Comparison of ENCODE assay signal across 8 mouse cellular contexts in genomic region chr1:170644255-170645205, GRCm38 (mm10). TPM values are rescaled to one million over a fixed set of nuclear protein-coding genes. Genes with fewer than 3 reads are reported as not detected.
DNase-seq lines count a peak whose midpoint lies in the region; ATAC-seq and TF ChIP-seq lines count a peak whose summit lies in the region.

TSS of gene Olfml2b (plus strand) at chr1:170644532.

- no peaks in the 10 kb centered on the region for H3K9me3 ChIP-seq in heart, embryonic 11.5 days (replicated peaks; ENCODE audit: control insufficient read depth, low read length)
- peaks cover 5% of the 10 kb centered on the region; the same call in 1 of the 2 replicates for H3K9me3 ChIP-seq in kidney, embryonic 16.5 days (ENCODE audit: low read length)
- H3K9me3 ChIP-seq in midbrain, postnatal 0 days (ENCODE audit: low read length): no peaks in the 10 kb centered on the region

- no peak for TF ChIP-seq CTCF in midbrain, postnatal 0 days (IDR thresholded peaks at IDR 0.05)

- no peaks in the 10 kb centered on the region for H3K36me3 ChIP-seq in heart, embryonic 11.5 days (ENCODE audit: control insufficient read depth, insufficient read depth, low read length)
- H3K36me3 ChIP-seq in kidney, embryonic 16.5 days (ENCODE audit: insufficient read depth, low read length): no peaks in the 10 kb centered on the region
- no peaks in the 10 kb centered on the region for H3K36me3 ChIP-seq in midbrain, postnatal 0 days (ENCODE audit: insufficient read depth, low read length)
- H3K36me3 ChIP-seq in splenic B cell, adult 2 months (ENCODE audit: control insufficient read depth, insufficient read depth, low read length, poor library complexity, severe bottlenecking): no peaks in the 10 kb centered on the region

- peak within 1 kb of the TSS; percentile 86 for H3K9ac ChIP-seq in heart, embryonic 11.5 days (ENCODE audit: low read depth, low read length)
- H3K9ac ChIP-seq in kidney, embryonic 16.5 days (replicated peaks; ENCODE audit: low read length): peak within 1 kb of the TSS; percentile 72
- H3K9ac ChIP-seq in midbrain, postnatal 0 days (replicated peaks; ENCODE audit: low read length, poor library complexity, severe bottlenecking): peak within 1 kb of the TSS; percentile 34

- H3K27me3 ChIP-seq in heart, embryonic 11.5 days (ENCODE audit: control insufficient read depth, insufficient read depth, low read length): no peaks in the 10 kb centered on the region
- peaks cover 3% of the 10 kb centered on the region; the same call in 1 of the 2 replicates for H3K27me3 ChIP-seq in kidney, embryonic 16.5 days (ENCODE audit: insufficient read depth, low read length)
- H3K27me3 ChIP-seq in midbrain, postnatal 0 days (ENCODE audit: insufficient read depth, low read length): no peaks in the 10 kb centered on the region
- H3K27me3 ChIP-seq in splenic B cell, adult 2 months (ENCODE audit: control insufficient read depth, insufficient read depth, low read length, poor library complexity, severe bottlenecking): no peaks in the 10 kb centered on the region

- peak within 1 kb of the TSS; percentile 59 for H3K4me3 ChIP-seq in heart, embryonic 11.5 days (ENCODE audit: low read depth, low read length)
- peak within 1 kb of the TSS; percentile 61 for H3K4me3 ChIP-seq in kidney, embryonic 16.5 days (ENCODE audit: low read length)
- peak within 1 kb of the TSS; percentile 50 for H3K4me3 ChIP-seq in midbrain, postnatal 0 days (ENCODE audit: low read depth, low read length)

- 13% methylated on average over 50 of the region's 51 CpGs for WGBS in heart, embryonic 11.5 days (ENCODE audit: insufficient replicate concordance)
- WGBS in kidney, embryonic 16.5 days: 12% methylated on average over 51 of the region's 51 CpGs
- WGBS in midbrain, postnatal 0 days: 14% methylated on average over 51 of the region's 51 CpGs

- H3K4me2 ChIP-seq in heart, embryonic 11.5 days: peak within 1 kb of the TSS; percentile 80
- peak within 1 kb of the TSS; percentile 89 for H3K4me2 ChIP-seq in kidney, embryonic 16.5 days (replicated peaks; ENCODE audit: low read depth, low read length)
- peak within 1 kb of the TSS; percentile 72 for H3K4me2 ChIP-seq in midbrain, postnatal 0 days (ENCODE audit: low read depth, low read length, poor library complexity, severe bottlenecking)

- ATAC-seq in CD4-positive, CD25-positive, alpha-beta regulatory T cell, adult 4 months: no peak
- ATAC-seq in erythroid progenitor cell, adult 5-6 weeks (replicated peaks; ENCODE audit: low FRiP score, poor library complexity, severe bottlenecking): peak; percentile 46
- peak; percentile 94 for ATAC-seq in heart, embryonic 11.5 days (replicated peaks; ENCODE audit: insufficient number of reproducible peaks, low FRiP score, low TSS enrichment)
- peak; percentile 98 for ATAC-seq in kidney, embryonic 16.5 days (ENCODE audit: low FRiP score, low TSS enrichment)
- ATAC-seq in midbrain, postnatal 0 days (ENCODE audit: low FRiP score): peak; percentile 93

- peaks cover 23% of the 10 kb centered on the region for H3K4me1 ChIP-seq in heart, embryonic 11.5 days (ENCODE audit: control insufficient read depth, insufficient read depth, low read length)
- H3K4me1 ChIP-seq in kidney, embryonic 16.5 days (ENCODE audit: insufficient read depth, low read length): peaks cover 11% of the 10 kb centered on the region
- peaks cover 10% of the 10 kb centered on the region; the same call in 1 of the 2 replicates for H3K4me1 ChIP-seq in midbrain, postnatal 0 days (ENCODE audit: insufficient read depth, low read length)

- peak within 1 kb of the TSS; percentile 70 for H3K27ac ChIP-seq in heart, embryonic 11.5 days (ENCODE audit: low read depth, low read length)
- no peak within 1 kb of the TSS for H3K27ac ChIP-seq in kidney, embryonic 16.5 days (ENCODE audit: low read length)
- H3K27ac ChIP-seq in midbrain, postnatal 0 days (ENCODE audit: low read depth, low read length): no peak within 1 kb of the TSS

- peak; percentile 7 for DNase-seq in CD4-positive, CD25-positive, alpha-beta regulatory T cell, adult 2 months (ENCODE audit: low read depth, low spot score)
- DNase-seq in liver: peak; percentile 77
- peak; percentile 88 for DNase-seq in midbrain, postnatal 0 days (ENCODE audit: low spot score)
- peak; percentile 40 for DNase-seq in splenic B cell, adult 2 months (ENCODE audit: low read depth, low spot score)

RNA-seq across cellular contexts. Expression of gene Olfml2b, which starts in this region (rescaled TPM):
- not detected for polyA plus RNA-seq in CD4-positive, CD25-positive, alpha-beta regulatory T cell, adult 4 months (2017; shearing (Covaris generic))
- total RNA-seq in erythroid progenitor cell, adult 5-6 weeks (2015; ENCODE audit: low replicate concordance): 0.42 and 4.0 TPM in 2 replicates
- total RNA-seq in erythroid progenitor cell, adult 5-6 weeks (2017; ENCODE audit: low replicate concordance): 0.83 and 3.0 TPM in 2 replicates
- polyA plus RNA-seq in heart, embryonic 11.5 days (2014; fragmentation: Nextera tagmentation; extraction: Ambion mirVana): 42.4 and 51.2 TPM in 2 replicates
- polyA plus RNA-seq in kidney, embryonic 16.5 days (2015; fragmentation: Nextera tagmentation; extraction: Ambion mirVana): 10.8 and 13.1 TPM in 2 replicates
- 5.9 and 6.1 TPM in 2 replicates for total RNA-seq in midbrain, postnatal 0 days (2014; rRNA removed)
- 3.1 and 3.5 TPM in 2 replicates for polyA plus RNA-seq in midbrain, postnatal 0 days (2015; fragmentation: Nextera tagmentation; extraction: Ambion mirVana)

Comparison
In these comparisons a context has a peak if more than half of its experiments do, and no peak if none do; other contexts are left out.
1. DNase-seq: peak in every context shown above with its lines; median percentile 88 in midbrain, postnatal 0 days; 77 in liver; 40 in splenic B cell, adult 2 months; 7 in CD4-positive, CD25-positive, alpha-beta regulatory T cell, adult 2 months.
2. H3K9ac ChIP-seq: peak in every context shown above with its lines; median percentile 86 in heart, embryonic 11.5 days; 72 in kidney, embryonic 16.5 days; 34 in midbrain, postnatal 0 days.